Mouse (Mus musculus) hindbrain, embryonic 11.5 days (tissue): ENCODE data around the gene Ppcs. TPM values are rescaled to one million over a fixed set of nuclear protein-coding genes. Genes with fewer than 3 reads are reported as not detected.
A peak's percentile ranks its signal among the peaks of the same experiment; 100 is the strongest.

Source experiments
- ATAC-seq: fragments of 200-750 bp; cut with Nextera tagmentation; 2 replicates; pipeline ENCODE4 v1.8.0; 2017; ENCODE audit warnings: mild to moderate bottlenecking, moderate TSS enrichment, moderate library complexity; ENCODE audit not compliant: low FRiP score
- DNase-seq: peaks from one replicate; pipeline ENCODE4 v3.0.0-alpha.2; 2015; ENCODE audit warnings: low spot score
- H3K27ac ChIP-seq: fragments of 300-500 bp; sonication (generic); 2 replicates; pipeline ENCODE4 v1.5.1; 2014; ENCODE audit warnings: mild to moderate bottlenecking, low read depth, low read length
- H3K27me3 ChIP-seq: fragments of 300-500 bp; sonication (generic); 2 replicates; pipeline ENCODE4 v1.6.1; 2014; ENCODE audit warnings: mild to moderate bottlenecking, low read length, moderate library complexity, mixed read lengths; ENCODE audit not compliant: control insufficient read depth, insufficient read depth
- H3K36me3 ChIP-seq: fragments of 300-500 bp; sonication (generic); 2 replicates; pipeline ENCODE4 v1.6.1; 2014; ENCODE audit warnings: mild to moderate bottlenecking, low read length, moderate library complexity, mixed read lengths; ENCODE audit not compliant: control insufficient read depth, insufficient read depth
- H3K4me1 ChIP-seq: fragments of 300-500 bp; sonication (generic); replicated peaks from 2 replicates; pipeline ENCODE4 v1.6.1; 2014; ENCODE audit warnings: low read length, mixed read lengths; ENCODE audit not compliant: control insufficient read depth, insufficient read depth
- H3K4me2 ChIP-seq: fragments of 300-500 bp; sonication (generic); replicated peaks from 2 replicates; pipeline ENCODE4 v1.6.1; 2014; ENCODE audit warnings: mild to moderate bottlenecking, low read depth, low read length
- H3K4me3 ChIP-seq: fragments of 300-500 bp; sonication (generic); 2 replicates; pipeline ENCODE4 v1.5.1; 2014; ENCODE audit warnings: low read depth, low read length
- H3K9ac ChIP-seq: fragments of 300-500 bp; sonication (generic); 2 replicates; pipeline ENCODE4 v1.6.1; 2014; ENCODE audit warnings: low read depth, low read length
- H3K9me3 ChIP-seq: fragments of 300-500 bp; sonication (generic); 2 replicates; pipeline ENCODE4 v1.6.1; 2016; ENCODE audit warnings: low read length; ENCODE audit not compliant: control insufficient read depth
- WGBS: fragments of 180-500 bp; shearing (Covaris S2); extraction: QIAGEN DNeasy Blood & Tissue Kit; methylation state at CpG from one replicate; pipeline ENCODE4 v1.1.7; 2014; 5-methylcytosine and 5-hydroxymethylcytosine counted together
- polyA plus RNA-seq: library from polyadenylated mRNA; unstranded; fragments of >200 nt; fragmentation: Nextera tagmentation; extraction: Ambion mirVana; gene quantifications from 2 replicates; pipeline ENCODE4 v1.2.1, GENCODE M21; 2014

The Ppcs gene
- polyA plus RNA-seq, result 21.0 and 25.5 TPM in 2 replicates

DNA sequence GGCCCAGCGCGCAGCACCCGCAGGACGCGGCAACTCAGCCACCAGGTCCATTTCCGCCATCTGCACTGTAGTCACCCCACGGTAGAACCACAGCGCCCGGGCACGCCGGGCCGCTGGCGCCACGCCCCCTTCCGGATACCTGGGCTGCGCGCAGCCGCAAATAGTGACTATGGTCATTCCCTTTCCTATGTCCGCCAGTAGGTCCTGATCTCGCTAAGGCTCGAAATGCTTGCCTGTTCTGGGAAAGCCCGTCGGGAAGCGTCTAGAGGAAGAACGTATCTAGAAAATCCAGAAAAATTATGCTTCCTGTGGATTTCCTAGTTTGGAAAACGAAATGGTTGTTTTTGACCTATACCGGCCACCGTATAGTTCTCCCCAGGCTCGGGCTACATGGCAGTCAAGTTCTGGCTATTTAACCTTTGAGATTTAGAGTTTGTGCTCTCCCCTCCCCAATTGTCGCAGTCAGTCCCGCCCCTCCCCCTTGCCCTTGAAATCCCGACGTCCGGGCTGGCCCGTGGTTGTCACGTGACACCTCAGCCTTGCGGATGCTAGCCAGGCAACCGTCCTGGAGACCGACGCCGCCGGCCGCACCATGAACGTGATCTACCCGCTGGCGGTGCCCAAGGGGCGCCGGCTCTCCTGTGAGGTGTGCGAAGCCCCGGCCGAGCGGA lies at the start of gene Ppcs, which contains the start of gene Zmynd12:
Gene Ppcs, minus strand, starts transcription at position 127 of the 671 bp plus-strand sequence.
Gene Zmynd12, plus strand, starts transcription at position 521 of the 671 bp plus-strand sequence.
- peak within 1 kb of the TSS; percentile 79 for H3K27ac ChIP-seq
- DNase-seq (peak; percentile 90), ATAC-seq (peak; percentile 96)
- H3K9me3 ChIP-seq, result no peaks in the 10 kb centered on the region
- no peaks in the 10 kb centered on the region; the same call in 1 of the 2 replicates for H3K4me1 ChIP-seq
- H3K27me3 ChIP-seq, result no peaks in the 10 kb centered on the region
- WGBS, result under 1% methylated on average over 51 of the region's 52 CpGs
- H3K4me2 ChIP-seq, result peak within 1 kb of the TSS; percentile 85
- H3K36me3 ChIP-seq, result no peaks in the 10 kb centered on the region
- peak within 1 kb of the TSS; percentile 59 for H3K4me3 ChIP-seq
- H3K9ac ChIP-seq, result peak within 1 kb of the TSS; percentile 92

DNA sequence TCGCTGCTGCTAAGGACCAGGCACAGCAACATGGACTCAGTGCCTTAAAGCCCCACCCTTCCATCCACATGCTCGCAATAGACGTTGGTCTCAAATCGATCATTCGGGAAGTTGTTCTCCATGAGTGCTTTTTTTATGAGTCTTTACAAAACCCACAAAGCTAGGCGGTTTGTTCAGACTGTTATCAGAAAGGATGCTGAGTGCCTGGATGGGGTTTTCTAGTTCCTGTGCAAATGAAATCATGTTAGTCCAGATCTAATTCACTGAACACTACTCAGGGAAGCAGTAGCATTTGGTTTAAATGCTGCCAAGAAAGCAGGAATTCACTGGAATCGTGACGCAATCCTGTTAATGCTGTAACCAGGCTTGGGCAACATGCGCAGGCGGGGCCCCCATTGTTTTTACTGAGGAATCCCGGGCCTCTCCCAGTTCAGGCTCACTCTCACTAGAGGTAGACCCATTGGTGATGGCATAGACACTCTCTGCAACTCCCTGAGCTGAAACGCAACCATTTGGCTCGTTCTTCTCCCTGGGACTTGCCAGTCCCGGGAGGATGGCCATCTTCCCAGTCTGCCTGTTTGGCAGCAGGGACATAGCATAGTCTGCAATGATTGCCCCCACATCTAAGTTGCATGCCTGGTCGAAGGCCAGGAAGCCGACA lies 45.6 kb upstream of the Ppcs start:
- no peak for ATAC-seq
- no peak overlapping the region for H3K9ac ChIP-seq
- DNase-seq, result no peak
- no peaks in the 10 kb centered on the region for H3K4me1 ChIP-seq
- no peaks in the 10 kb centered on the region for H3K9me3 ChIP-seq
- H3K4me2 ChIP-seq, result no peak overlapping the region
- 86% methylated on average over 16 of the region's 16 CpGs for WGBS
- no peaks in the 10 kb centered on the region for H3K36me3 ChIP-seq
- no peak overlapping the region for H3K27ac ChIP-seq
- H3K27me3 ChIP-seq, result no peaks in the 10 kb centered on the region
- H3K4me3 ChIP-seq, result no peak overlapping the region

DNA sequence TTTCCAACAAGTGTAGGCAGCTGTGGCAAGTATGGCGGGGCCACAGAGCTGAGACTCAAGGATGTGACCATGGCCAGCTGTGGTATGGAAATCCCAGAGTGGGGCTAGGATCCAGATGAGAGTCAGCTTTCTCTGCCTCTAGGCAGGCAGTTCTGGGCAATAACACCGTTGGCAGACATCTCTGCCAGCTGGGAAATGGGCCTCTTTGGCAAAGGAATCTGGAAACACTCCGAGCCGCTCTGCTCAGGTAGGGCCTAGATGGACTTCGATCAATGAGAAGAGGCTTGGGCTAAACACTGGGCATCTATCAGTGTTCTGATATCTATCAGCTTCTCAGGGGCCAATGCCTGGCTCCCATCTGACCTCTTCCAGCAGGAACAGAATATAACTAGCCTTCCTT lies 43.6 kb upstream of the Ppcs start:
- 94% methylated on average over 5 of the region's 5 CpGs for WGBS
- Histone ChIP-seq H3K27me3 (no peaks in the 10 kb centered on the region), H3K9ac (no peak overlapping the region), H3K4me3 (no peak overlapping the region), H3K9me3 (no peaks in the 10 kb centered on the region), H3K36me3 (no peaks in the 10 kb centered on the region), H3K27ac (no peak overlapping the region), H3K4me2 (no peak overlapping the region), H3K4me1 (no peaks in the 10 kb centered on the region)
- ATAC-seq (no peak), DNase-seq (no peak)

DNA sequence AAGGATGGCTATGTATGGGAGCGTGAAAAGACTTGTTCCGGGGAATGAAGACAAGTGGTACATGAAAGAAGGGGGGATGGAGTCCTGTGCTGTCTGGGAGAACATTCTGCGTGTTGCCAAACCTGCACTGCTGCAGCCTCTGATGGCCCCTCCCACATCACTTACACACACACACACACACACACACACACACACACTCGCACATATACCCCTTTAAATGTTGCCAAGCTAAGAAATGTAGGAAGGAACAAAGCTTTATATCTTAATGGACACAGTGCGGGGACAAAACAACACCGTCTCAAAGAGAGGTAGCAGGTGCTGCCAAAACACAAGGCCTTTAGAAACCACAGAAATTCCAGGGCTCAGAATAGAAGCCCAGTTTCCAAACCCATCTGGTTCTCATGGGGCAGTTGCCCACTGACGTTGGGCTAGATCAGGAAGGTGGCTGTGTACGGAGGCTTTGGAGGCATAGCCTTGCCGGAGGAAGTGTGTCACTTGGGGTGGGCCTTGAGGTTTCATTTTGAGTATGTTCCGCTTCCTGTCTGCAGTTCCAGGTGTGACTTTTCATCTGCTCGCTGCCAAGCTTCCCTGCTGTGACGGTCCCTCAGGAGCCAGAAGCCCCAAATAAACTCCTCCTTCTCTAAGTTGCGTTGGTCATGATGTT lies 41.7 kb upstream of the Ppcs start:
- Histone ChIP-seq H3K4me1 (no peaks in the 10 kb centered on the region), H3K9ac (no peak overlapping the region), H3K4me2 (no peak overlapping the region), H3K36me3 (no peaks in the 10 kb centered on the region), H3K27ac (no peak overlapping the region), H3K9me3 (no peaks in the 10 kb centered on the region), H3K4me3 (no peak overlapping the region), H3K27me3 (no peaks in the 10 kb centered on the region)
- 87% methylated on average over 13 of the region's 13 CpGs for WGBS
- DNase-seq (no peak), ATAC-seq (no peak)

DNA sequence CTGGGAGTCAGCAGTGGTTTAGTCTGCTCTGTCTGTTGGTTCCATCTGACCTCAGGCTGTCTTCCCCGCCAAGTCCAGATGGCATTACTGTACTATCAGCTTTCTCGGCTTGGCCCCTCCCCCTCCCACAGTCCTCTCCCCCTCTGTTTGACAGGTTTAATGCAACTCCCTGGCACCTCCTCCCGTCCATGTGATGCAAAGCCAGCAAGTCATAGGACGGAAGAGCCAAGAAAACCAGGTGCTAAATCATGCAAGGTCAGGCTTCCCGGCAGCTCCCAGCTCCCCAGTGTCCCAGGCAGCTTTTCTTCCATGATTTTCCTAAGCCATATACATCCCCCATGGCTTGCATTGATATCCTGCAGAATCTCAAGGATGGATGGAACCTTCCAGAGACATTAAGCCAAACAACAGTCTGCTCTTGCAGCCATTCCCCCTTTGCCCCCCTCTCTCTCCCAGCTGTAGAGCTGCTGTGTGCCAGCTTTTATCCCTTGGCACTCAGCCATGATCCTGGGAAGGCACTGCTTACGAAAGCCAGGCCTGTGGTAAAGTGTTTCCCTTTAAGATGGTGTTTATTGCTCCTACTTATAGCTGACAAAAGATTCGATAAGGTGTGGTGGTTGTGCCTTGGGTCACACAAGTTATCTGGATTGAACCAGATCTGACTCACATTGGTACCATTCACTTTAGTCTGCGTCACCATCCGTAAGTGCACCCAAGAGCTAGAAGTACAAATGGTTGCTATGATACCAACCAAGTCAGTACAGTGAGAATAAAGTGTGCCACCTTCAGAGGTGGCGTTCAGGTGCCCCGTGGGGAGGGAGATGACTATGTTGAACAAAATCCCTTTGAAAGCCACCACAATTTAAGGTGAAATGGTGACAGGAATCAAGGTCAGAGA lies 40.9 kb upstream of the Ppcs start:
- no peak overlapping the region for H3K27ac ChIP-seq

DNA sequence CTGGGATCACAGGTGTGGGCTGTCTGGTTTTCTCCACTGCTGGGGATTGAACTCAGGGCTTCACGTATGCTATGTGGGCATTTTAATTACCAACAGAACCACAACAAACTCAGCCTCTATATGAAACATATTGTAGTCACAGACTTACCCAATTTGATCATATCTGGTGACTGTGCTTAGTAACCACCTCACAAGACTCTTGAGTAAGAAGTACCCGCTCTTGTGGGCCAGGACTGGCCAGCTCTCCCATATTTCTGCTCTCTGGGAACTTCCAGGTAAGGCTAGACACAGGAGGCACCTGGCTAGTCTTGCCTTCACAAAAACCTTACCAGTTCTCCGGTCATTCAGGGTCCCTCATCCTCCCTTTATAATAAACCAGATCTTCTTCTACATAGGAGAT lies 40.2 kb upstream of the Ppcs start:
- DNase-seq (no peak), ATAC-seq (no peak)
- WGBS, result 83% methylated on average over 3 of the region's 3 CpGs
- Histone ChIP-seq H3K9ac (no peak overlapping the region), H3K4me1 (no peaks in the 10 kb centered on the region), H3K36me3 (no peaks in the 10 kb centered on the region), H3K4me2 (no peak overlapping the region), H3K4me3 (no peak overlapping the region), H3K27ac (no peak overlapping the region), H3K27me3 (no peaks in the 10 kb centered on the region), H3K9me3 (no peaks in the 10 kb centered on the region)

More for the DNA sequence above, 40.9 kb upstream of the Ppcs start:
- DNase-seq, result no peak
- H3K9ac ChIP-seq, result no peak overlapping the region
- no peaks in the 10 kb centered on the region for H3K4me1 ChIP-seq
- no peak for ATAC-seq
- H3K4me3 ChIP-seq, result no peak overlapping the region
- H3K4me2 ChIP-seq, result no peak overlapping the region
- H3K27me3 ChIP-seq, result no peaks in the 10 kb centered on the region
- no peaks in the 10 kb centered on the region for H3K36me3 ChIP-seq
- 62% methylated on average over 11 of the region's 11 CpGs for WGBS
- no peaks in the 10 kb centered on the region for H3K9me3 ChIP-seq

DNA sequence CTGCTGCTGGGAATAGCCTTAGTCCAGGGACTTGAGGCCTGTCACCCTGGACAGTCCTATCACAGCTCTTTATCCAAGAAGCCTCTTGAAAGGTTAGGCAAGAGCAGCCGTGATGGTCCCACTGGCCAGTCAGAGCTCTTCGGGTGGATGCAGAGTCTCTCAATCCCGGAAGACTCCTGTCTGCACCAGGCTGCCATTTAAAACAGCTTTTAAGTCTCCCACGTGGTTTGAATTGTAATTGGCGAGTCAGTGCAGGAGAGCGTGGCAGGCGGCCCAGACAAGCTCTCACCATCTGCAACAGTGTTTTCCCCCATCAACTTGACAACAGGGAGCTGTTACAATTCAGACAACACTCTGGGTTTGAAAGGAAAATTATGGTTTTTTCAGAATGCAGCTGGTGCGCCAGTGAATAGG lies 38.5 kb upstream of the Ppcs start:
- H3K9me3 ChIP-seq, result no peaks in the 10 kb centered on the region

DNA sequence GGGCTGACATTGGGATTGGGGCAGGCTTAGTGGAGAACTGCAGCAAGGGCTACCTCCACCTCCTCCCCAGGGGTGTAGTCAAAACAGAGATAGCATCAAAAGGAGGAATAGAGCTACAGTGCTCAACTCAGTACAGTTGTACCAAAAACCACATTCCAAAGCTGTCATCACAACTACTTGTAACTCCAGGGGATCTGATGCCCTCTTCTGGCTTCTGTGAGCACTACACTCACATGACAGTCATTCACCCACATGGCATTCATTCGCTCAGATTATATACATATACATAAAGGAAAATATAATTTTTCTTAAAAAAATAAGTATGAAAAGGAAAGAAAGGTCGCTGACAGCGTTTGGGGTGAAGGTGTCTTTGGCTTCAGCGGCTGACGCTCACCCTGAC lies 38.1 kb upstream of the Ppcs start:
- H3K9me3 ChIP-seq, result no peaks in the 10 kb centered on the region
- no peak overlapping the region for H3K9ac ChIP-seq
- no peaks in the 10 kb centered on the region for H3K36me3 ChIP-seq
- H3K27me3 ChIP-seq, result no peaks in the 10 kb centered on the region
- peak overlapping the region; percentile 51 for H3K27ac ChIP-seq
- no peak overlapping the region for H3K4me3 ChIP-seq
- no peak overlapping the region for H3K4me2 ChIP-seq
- H3K4me1 ChIP-seq, result no peaks in the 10 kb centered on the region
- ATAC-seq (peak; percentile 41; the same call in 1 of the 2 replicates), DNase-seq (peak; percentile 38)
- WGBS, result 73% methylated on average over 5 of the region's 5 CpGs

More for the DNA sequence above, 38.5 kb upstream of the Ppcs start:
- Histone ChIP-seq H3K4me2 (no peak overlapping the region), H3K27ac (peak overlapping the region; percentile 51), H3K36me3 (no peaks in the 10 kb centered on the region), H3K27me3 (no peaks in the 10 kb centered on the region), H3K9ac (no peak overlapping the region), H3K4me1 (no peaks in the 10 kb centered on the region), H3K4me3 (no peak overlapping the region)
- ATAC-seq (peak; percentile 85), DNase-seq (peak; percentile 41)
- 56% methylated on average over 8 of the region's 8 CpGs for WGBS
